ENCODE assay signal across 10 mouse cellular contexts in genomic region chr2:165627974-165628373, GRCm38 (mm10). TPM values are rescaled to one million over a fixed set of nuclear protein-coding genes. Genes with fewer than 3 reads are reported as not detected.
DNase-seq lines count a peak whose midpoint lies in the region; ATAC-seq lines count a peak whose summit lies in the region.
"Had no signal": no experiment of that assay in that cellular context is flagged by ENCODE, and none has a peak within 500 bp of the region (broad histone marks: within the 10 kb centered on the region; RNA-seq: fewer than 3 reads in every experiment).

No protein-coding gene starts in this region.

- peak; percentile 59; the same call in 1 of the 2 replicates for ATAC-seq in cerebellum, adult (ENCODE audit: insufficient number of reproducible peaks, low FRiP score, low TSS enrichment)

- no peak for DNase-seq in cerebellum, postnatal 4 days (ENCODE audit: low spot score in 2 of 2)
- peak; percentile 18 for DNase-seq in right cerebral cortex, postnatal 25 days
- no peak for DNase-seq in right cerebral cortex, postnatal 4 days
- peak; percentile 82 to 83 for DNase-seq in cerebellum, postnatal 14 days
- peak; percentile 28 for DNase-seq in thymus, postnatal 25 days
- no peak for DNase-seq in frontal cortex, postnatal 36 days (ENCODE audit: low spot score in 2 of 2)
- DNase-seq in adrenal gland, postnatal 10 days = no peak
- DNase-seq: B cell, adult 2 months; lung, embryonic 14.5 days had no signal

RNA-seq across cellular contexts. Expression of gene Eya2, which starts 33.1 kb away (rescaled TPM):
- 1 to 10 TPM; 3.5 to 4.7 TPM for total RNA-seq in adrenal gland, postnatal 10 days (2021)

Comparison
In these comparisons a context has a peak if more than half of its experiments do, and no peak if none do; other contexts are left out.
1. DNase-seq: peak in right cerebral cortex, postnatal 25 days (single experiment), cerebellum, postnatal 14 days (2 of 2) and thymus, postnatal 25 days (single experiment); none in cerebellum, postnatal 4 days (0 of 2), right cerebral cortex, postnatal 4 days (single experiment), frontal cortex, postnatal 36 days (0 of 2) and adrenal gland, postnatal 10 days (single experiment).